Mouse (Mus musculus): ENCODE data around the gene Galt.

DNA sequence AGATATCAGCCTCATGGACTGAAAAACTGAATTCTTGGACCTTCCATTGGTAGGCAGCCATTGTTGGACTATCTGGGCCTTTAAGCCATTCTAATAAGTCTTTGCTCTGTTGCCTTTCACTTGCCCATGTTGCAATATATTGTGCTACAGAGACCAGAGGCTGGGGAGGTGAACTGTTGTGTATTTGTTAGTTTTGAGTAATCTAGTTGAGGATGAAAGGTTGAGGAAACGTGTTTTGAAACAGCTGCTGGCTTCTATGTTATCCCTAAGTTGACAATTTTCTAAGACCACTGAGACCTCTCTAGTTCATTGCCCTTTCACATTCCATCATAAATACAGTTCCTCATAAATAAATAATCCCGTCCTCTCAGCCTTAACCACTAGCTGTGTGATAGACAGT is 10.9 kb upstream of the Galt start:
- TF ChIP-seq CTCF (IDR thresholded peaks at IDR 0.05; ENCODE audit: low read depth) (no peak), EP300 (IDR thresholded peaks at IDR 0.05; ENCODE audit: low read depth) (no peak)
